Mouse (Mus musculus): ENCODE measurements around the gene Svep1. TPM values are rescaled to one million over a fixed set of nuclear protein-coding genes. Genes with fewer than 3 reads are reported as not detected.

Svep1 gene
- polyA plus RNA-seq, 1 experiment, result 0.08 TPM

Other genes starting within 250 kb of the Svep1 start
- gene Txndc8, start 197.7 kb downstream of the Svep1 start, polyA plus RNA-seq (2012; fragmentation: generic; extraction: Trizol), result not detected
- gene Musk, start 79.1 kb upstream of the Svep1 start, polyA plus RNA-seq (2012; fragmentation: generic; extraction: Trizol), result 17.5 TPM